In genomic region chr11:102246871-102247270, GRCm38 (mm10) we compare ENCODE assay signal across 20 mouse cellular contexts. TPM values are rescaled to one million over a fixed set of nuclear protein-coding genes. Genes with fewer than 3 reads are reported as not detected.
DNase-seq lines count a peak whose midpoint lies in the region; ATAC-seq and TF ChIP-seq lines count a peak whose summit lies in the region.
"Had no signal": no experiment of that assay in that cellular context is flagged by ENCODE, and none has a peak within 500 bp of the region (broad histone marks: within the 10 kb centered on the region; RNA-seq: fewer than 3 reads in every experiment).

No protein-coding gene starts in this region.

- peaks cover 10% of the 10 kb centered on the region for H3K27me3 ChIP-seq in liver, embryonic 14.5 days (ENCODE audit: control insufficient read depth, insufficient read depth, low read length)
- H3K27me3 ChIP-seq in liver, embryonic 11.5 days (replicated peaks; ENCODE audit: control insufficient read depth, insufficient read depth, low read length) = 0 out of 2 replicates have a peak, but pooled peaks cover 2% of the 10 kb centered on the region
- H3K27me3 ChIP-seq in G1E (ENCODE audit: insufficient read depth, low read length) = peaks cover 14% of the 10 kb centered on the region
- no peaks in the 10 kb centered on the region for H3K27me3 ChIP-seq in hindbrain, embryonic 13.5 days
- H3K27me3 ChIP-seq: embryonic facial prominence, embryonic 12.5 days; heart, embryonic 15.5 days; megakaryocyte, embryonic 14.5 days; neural tube, embryonic 15.5 days had no signal

- peaks cover 6% of the 10 kb centered on the region for H3K36me3 ChIP-seq in liver, embryonic 14.5 days (replicated peaks; ENCODE audit: control insufficient read depth, insufficient read depth, low read depth)
- H3K36me3 ChIP-seq in liver, embryonic 11.5 days (ENCODE audit: control insufficient read depth, insufficient read depth, low read length) = peaks cover 8% of the 10 kb centered on the region
- H3K36me3 ChIP-seq in G1E (replicated peaks) = peaks cover 16% of the 10 kb centered on the region
- no peaks in the 10 kb centered on the region for H3K36me3 ChIP-seq in macrophage (ENCODE audit: inconsistent target)
- H3K36me3 ChIP-seq in hindbrain, embryonic 13.5 days = no peaks in the 10 kb centered on the region
- H3K36me3 ChIP-seq: embryonic facial prominence, embryonic 12.5 days; neural tube, embryonic 15.5 days had no signal

- TF ChIP-seq CTCF in gastrocnemius, adult 2 months (IDR thresholded peaks at IDR 0.05) = peak; percentile 37; the same call in 1 of the 2 replicates
- peak; percentile 51 for TF ChIP-seq CTCF in liver, embryonic 14.5 days (IDR thresholded peaks at IDR 0.05; ENCODE audit: low read depth)
- TF ChIP-seq CTCF in G1E (IDR thresholded peaks at IDR 0.05; ENCODE audit: low read depth, low read length) = peak; percentile 5; the same call in 1 of the 2 replicates

- H3K27ac ChIP-seq in gastrocnemius, adult 2 months = no peak overlapping the region
- H3K27ac ChIP-seq in liver, embryonic 14.5 days = no peak overlapping the region
- no peak overlapping the region for H3K27ac ChIP-seq in liver, embryonic 11.5 days (ENCODE audit: low read depth, low read length)
- peak overlapping the region; percentile 94 for H3K27ac ChIP-seq in macrophage
- H3K27ac ChIP-seq in hindbrain, embryonic 13.5 days = no peak overlapping the region
- H3K27ac ChIP-seq: heart, embryonic 15.5 days; hindbrain, embryonic 14.5 days; liver, embryonic 15.5 days; neural tube, embryonic 15.5 days had no signal

- H3K4me2 ChIP-seq in liver, embryonic 14.5 days (ENCODE audit: low read depth) = no peak overlapping the region
- H3K4me2 ChIP-seq in liver, embryonic 11.5 days = no peak overlapping the region
- no peak overlapping the region for H3K4me2 ChIP-seq in hindbrain, embryonic 13.5 days
- H3K4me2 ChIP-seq: embryonic facial prominence, embryonic 12.5 days; heart, embryonic 15.5 days; hindbrain, embryonic 14.5 days; liver, embryonic 15.5 days; neural tube, embryonic 15.5 days had no signal

- H3K4me1 ChIP-seq in liver, embryonic 14.5 days (replicated peaks; ENCODE audit: control insufficient read depth in 2 of 2, insufficient read depth in 2 of 2, low read length in 1 of 2) = peaks cover 5 to 10% of the 10 kb centered on the region in 2 experiments
- peaks cover 17% of the 10 kb centered on the region for H3K4me1 ChIP-seq in liver, embryonic 11.5 days (replicated peaks; ENCODE audit: control insufficient read depth, insufficient read depth, low read length)
- H3K4me1 ChIP-seq in G1E (ENCODE audit: insufficient read depth, low read depth, low read length) = peaks cover 34% of the 10 kb centered on the region
- peaks cover 30% of the 10 kb centered on the region for H3K4me1 ChIP-seq in hindbrain, embryonic 13.5 days (replicated peaks)

- peaks cover 11% of the 10 kb centered on the region; the same call in 1 of the 2 replicates for H3K79me2 ChIP-seq in macrophage (ENCODE audit: inconsistent target)

- no peak for DNase-seq in gastrocnemius, adult 2 months
- no peak for DNase-seq in gastrocnemius, postnatal 10 days
- DNase-seq in liver, embryonic 14.5 days (ENCODE audit: low read depth in 3 of 3, low spot score in 3 of 3) = no peak
- no peak for DNase-seq in liver, embryonic 11.5 days (ENCODE audit: low spot score)
- DNase-seq in G1E (ENCODE audit: low spot score) = no peak
- DNase-seq in heart, adult 8-10 months (ENCODE audit: low spot score) = no peak
- DNase-seq: adrenal gland, postnatal 14 days; cerebellum, postnatal 14 days; gastrocnemius, postnatal 25 days; kidney, adult 9 months; retina, postnatal 1 day had no signal

- H3K4me3 ChIP-seq in gastrocnemius, adult 2 months = no peak overlapping the region
- H3K4me3 ChIP-seq in liver, embryonic 14.5 days (ENCODE audit: insufficient read depth in 1 of 2, low read depth in 2 of 2, low read length in 2 of 2) = no peak overlapping the region
- H3K4me3 ChIP-seq in liver, embryonic 11.5 days (ENCODE audit: low read depth, low read length) = no peak overlapping the region
- H3K4me3 ChIP-seq in G1E (ENCODE audit: low read depth, low read length) = no peak overlapping the region
- H3K4me3 ChIP-seq in macrophage (ENCODE audit: inconsistent target) = no peak overlapping the region
- H3K4me3 ChIP-seq in hindbrain, embryonic 13.5 days = no peak overlapping the region
- H3K4me3 ChIP-seq: embryonic facial prominence, embryonic 12.5 days; heart, embryonic 15.5 days; liver, embryonic 15.5 days; megakaryocyte, embryonic 14.5 days; neural tube, embryonic 15.5 days had no signal

- 74% methylated on average over 4 of the region's 4 CpGs for WGBS in liver, embryonic 14.5 days (ENCODE audit: insufficient replicate concordance)
- 87% methylated on average over 4 of the region's 4 CpGs for WGBS in liver, embryonic 11.5 days
- 86% methylated on average over 4 of the region's 4 CpGs for WGBS in macrophage (ENCODE audit: missing documents)
- WGBS in hindbrain, embryonic 13.5 days = 87% methylated on average over 4 of the region's 4 CpGs

- H3K9me3 ChIP-seq in liver, embryonic 14.5 days (ENCODE audit: control insufficient read depth, low read length) = no peaks in the 10 kb centered on the region
- no peaks in the 10 kb centered on the region for H3K9me3 ChIP-seq in liver, embryonic 11.5 days (ENCODE audit: control insufficient read depth, low read length)
- H3K9me3 ChIP-seq in G1E (replicated peaks) = no peaks in the 10 kb centered on the region
- no peaks in the 10 kb centered on the region for H3K9me3 ChIP-seq in hindbrain, embryonic 13.5 days
- H3K9me3 ChIP-seq: embryonic facial prominence, embryonic 12.5 days; liver, embryonic 15.5 days; neural tube, embryonic 15.5 days had no signal

- no peak overlapping the region for H3K9ac ChIP-seq in liver, embryonic 14.5 days (replicated peaks)
- H3K9ac ChIP-seq in liver, embryonic 11.5 days (ENCODE audit: low read depth, low read length) = no peak overlapping the region
- no peak overlapping the region for H3K9ac ChIP-seq in hindbrain, embryonic 13.5 days
- H3K9ac ChIP-seq: embryonic facial prominence, embryonic 12.5 days; heart, embryonic 15.5 days; hindbrain, embryonic 14.5 days; liver, embryonic 15.5 days; neural tube, embryonic 15.5 days had no signal

- no peak for ATAC-seq in liver, embryonic 14.5 days (ENCODE audit: insufficient read depth)
- no peak for ATAC-seq in liver, embryonic 11.5 days (replicated peaks; ENCODE audit: low FRiP score)
- no peak for ATAC-seq in G1E (ENCODE audit: extremely low read depth, insufficient number of reproducible peaks, low FRiP score, poor library complexity, severe bottlenecking)
- no peak for ATAC-seq in hindbrain, embryonic 13.5 days (ENCODE audit: low FRiP score)
- ATAC-seq: forebrain, embryonic 14.5 days had no signal

- intact Hi-C loops in gastrocnemius, adult 2 months (cut with DNase I) = no loop called here

- TF ChIP-seq EP300 in liver, embryonic 14.5 days (IDR thresholded peaks at IDR 0.05; ENCODE audit: low read depth) = no peak

RNA-seq across cellular contexts. Expression of gene BC030867, which starts 1.8 kb away (rescaled TPM):
- total RNA-seq in gastrocnemius, adult 2 months (2021) = not detected
- 1 to 10 TPM in 1 of 2 experiments, under 1 TPM in 1; 0.99 to 1.2 TPM for total RNA-seq in gastrocnemius, postnatal 10 days (2021)
- polyA plus RNA-seq in liver, embryonic 14.5 days (2012; rRNA removed) = 10.9 and 11.3 TPM in 2 replicates
- 10.8 and 13.2 TPM in 2 replicates for polyA plus RNA-seq in liver, embryonic 14.5 days (2014; fragmentation: Nextera tagmentation; extraction: Ambion mirVana)
- polyA plus RNA-seq in liver, embryonic 11.5 days (2014; fragmentation: Nextera tagmentation; extraction: Ambion mirVana) = 28.2 and 29.4 TPM in 2 replicates
- total RNA-seq in G1E (2014; fragmentation: Nextera tagmentation) = 42.5 and 45.0 TPM in 2 replicates
- 4.9 and 5.7 TPM in 2 replicates for total RNA-seq in G1E (2017)
- polyA plus RNA-seq in G1E (2012) = 5.4 and 10.1 TPM in 2 replicates
- total RNA-seq in macrophage (2018; cell fraction: chromatin; rRNA removed) = 1 to 10 TPM in 20 of 26 experiments, under 1 TPM in 5, not detected in 1; 0.41 to 8.4 (median 1.8) TPM
- 1 to 10 TPM in 7 of 26 experiments, under 1 TPM in 19; 0.08 to 1.6 (median 0.71) TPM for total RNA-seq in macrophage (2018; cell fraction: cytosol; rRNA removed)
- 1 to 10 TPM in 18 of 26 experiments, under 1 TPM in 7, not detected in 1; 0.31 to 9.6 (median 1.6) TPM for total RNA-seq in macrophage (2018; cell fraction: nucleus; rRNA removed)
- polyA plus RNA-seq in macrophage (2018) = 0.22 to 4.2 TPM (median 1.5 TPM) in 3 replicates
- under 1 TPM; 0.12 to 0.23 (median 0.18) TPM for total RNA-seq in heart, adult 8-10 months (2022)
- polyA plus RNA-seq in hindbrain, embryonic 13.5 days (2015; fragmentation: Nextera tagmentation; extraction: Ambion mirVana) = 3.8 TPM in 2 replicates
- total RNA-seq: gastrocnemius, postnatal 25 days had no signal

RNA-seq across cellular contexts. Expression of gene Hdac5, which starts 16.9 kb away (rescaled TPM):
- total RNA-seq in gastrocnemius, adult 2 months (2021) = 10 to 100 TPM; 78.3 to 78.7 TPM
- 10 to 100 TPM; 68.5 to 86.9 TPM for total RNA-seq in gastrocnemius, postnatal 10 days (2021)
- 8.8 and 10.0 TPM in 2 replicates for polyA plus RNA-seq in liver, embryonic 14.5 days (2012; rRNA removed)
- 6.4 and 7.3 TPM in 2 replicates for polyA plus RNA-seq in liver, embryonic 14.5 days (2014; fragmentation: Nextera tagmentation; extraction: Ambion mirVana)
- 23.8 and 26.0 TPM in 2 replicates for polyA plus RNA-seq in liver, embryonic 11.5 days (2014; fragmentation: Nextera tagmentation; extraction: Ambion mirVana)
- total RNA-seq in G1E (2014; fragmentation: Nextera tagmentation) (20.5 and 30.7 TPM in 2 replicates), G1E (2017) (24.0 and 24.4 TPM in 2 replicates)
- polyA plus RNA-seq in G1E (2012) (42.8 and 48.2 TPM in 2 replicates), macrophage (2018) (31.9 to 58.0 TPM (median 47.9 TPM) in 3 replicates)
- 100 to 1,000 TPM in 13 of 26 experiments, 10 to 100 TPM in 13; 10.5 to 341 (median 94.0) TPM for total RNA-seq in macrophage (2018; cell fraction: chromatin; rRNA removed)
- total RNA-seq in macrophage (2018; cell fraction: cytosol; rRNA removed) = 10 to 100 TPM; 24.5 to 71.8 (median 47.2) TPM
- 100 to 1,000 TPM in 7 of 26 experiments, 10 to 100 TPM in 19; 11.4 to 146 (median 63.2) TPM for total RNA-seq in macrophage (2018; cell fraction: nucleus; rRNA removed)
- total RNA-seq in heart, adult 8-10 months (2022) = 100 to 1,000 TPM; 114 to 136 (median 121) TPM
- polyA plus RNA-seq in hindbrain, embryonic 13.5 days (2015; fragmentation: Nextera tagmentation; extraction: Ambion mirVana) = 82.0 and 85.4 TPM in 2 replicates

RNA-seq across cellular contexts. Expression of gene Asb16, which starts 21.7 kb away (rescaled TPM):
- 10 to 100 TPM; 78.2 to 80.4 TPM for total RNA-seq in gastrocnemius, adult 2 months (2021)
- 10 to 100 TPM; 48.7 to 54.4 TPM for total RNA-seq in gastrocnemius, postnatal 10 days (2021)
- 0.39 and 0.44 TPM in 2 replicates for polyA plus RNA-seq in liver, embryonic 14.5 days (2012; rRNA removed)
- 0.05 and 0.08 TPM in 2 replicates for polyA plus RNA-seq in liver, embryonic 14.5 days (2014; fragmentation: Nextera tagmentation; extraction: Ambion mirVana)
- 0.05 and 0.12 TPM in 2 replicates for polyA plus RNA-seq in liver, embryonic 11.5 days (2014; fragmentation: Nextera tagmentation; extraction: Ambion mirVana)
- total RNA-seq in G1E (2014; fragmentation: Nextera tagmentation) (not detected in 2 replicates), G1E (2017) (0.05 TPM in 1 of 2 replicates, not detected in the other)
- polyA plus RNA-seq in G1E (2012) (not detected in 2 replicates), macrophage (2018) (not detected in 3 replicates)
- total RNA-seq in macrophage (2018; cell fraction: chromatin; rRNA removed) = not detected
- total RNA-seq in macrophage (2018; cell fraction: cytosol; rRNA removed) = under 1 TPM in 2 of 26 experiments, not detected in 24; 0.04 to 0.09 TPM
- not detected for total RNA-seq in macrophage (2018; cell fraction: nucleus; rRNA removed)
- 1 to 10 TPM; 1.3 to 1.6 (median 1.5) TPM for total RNA-seq in heart, adult 8-10 months (2022)
- not detected in 2 replicates for polyA plus RNA-seq in hindbrain, embryonic 13.5 days (2015; fragmentation: Nextera tagmentation; extraction: Ambion mirVana)
- polyA plus RNA-seq: forebrain, embryonic 14.5 days had no signal

RNA-seq across cellular contexts. Expression of gene Tmub2, which starts 37.9 kb away (rescaled TPM):
- 10 to 100 TPM; 13.9 to 15.7 TPM for total RNA-seq in gastrocnemius, adult 2 months (2021)
- 10 to 100 TPM; 15.7 to 18.9 TPM for total RNA-seq in gastrocnemius, postnatal 10 days (2021)
- 19.1 and 19.8 TPM in 2 replicates for polyA plus RNA-seq in liver, embryonic 14.5 days (2012; rRNA removed)
- 19.3 and 24.7 TPM in 2 replicates for polyA plus RNA-seq in liver, embryonic 14.5 days (2014; fragmentation: Nextera tagmentation; extraction: Ambion mirVana)
- polyA plus RNA-seq in liver, embryonic 11.5 days (2014; fragmentation: Nextera tagmentation; extraction: Ambion mirVana) = 41.6 and 44.8 TPM in 2 replicates
- total RNA-seq in G1E (2014; fragmentation: Nextera tagmentation) (17.9 and 24.4 TPM in 2 replicates), G1E (2017) (30.3 and 32.4 TPM in 2 replicates)
- polyA plus RNA-seq in G1E (2012) (27.2 and 27.6 TPM in 2 replicates), macrophage (2018) (30.1 to 47.5 TPM (median 30.9 TPM) in 3 replicates)
- total RNA-seq in macrophage (2018; cell fraction: chromatin; rRNA removed) = 10 to 100 TPM in 25 of 26 experiments, 1 to 10 TPM in 1; 6.5 to 31.2 (median 20.5) TPM
- total RNA-seq in macrophage (2018; cell fraction: cytosol; rRNA removed) = 10 to 100 TPM; 30.1 to 49.7 (median 43.3) TPM
- 10 to 100 TPM; 18.7 to 61.6 (median 41.7) TPM for total RNA-seq in macrophage (2018; cell fraction: nucleus; rRNA removed)
- total RNA-seq in heart, adult 8-10 months (2022) = 10 to 100 TPM; 27.0 to 28.1 (median 27.6) TPM
- 81.3 and 82.8 TPM in 2 replicates for polyA plus RNA-seq in hindbrain, embryonic 13.5 days (2015; fragmentation: Nextera tagmentation; extraction: Ambion mirVana)

RNA-seq across cellular contexts. Expression of gene Atxn7l3, which starts 49.6 kb away (rescaled TPM):
- total RNA-seq in gastrocnemius, adult 2 months (2021) = 10 to 100 TPM; 12.0 to 12.6 TPM
- total RNA-seq in gastrocnemius, postnatal 10 days (2021) = 10 to 100 TPM; 20.8 to 25.5 TPM
- polyA plus RNA-seq in liver, embryonic 14.5 days (2012; rRNA removed) = 11.0 and 11.6 TPM in 2 replicates
- 3.6 and 4.7 TPM in 2 replicates for polyA plus RNA-seq in liver, embryonic 14.5 days (2014; fragmentation: Nextera tagmentation; extraction: Ambion mirVana)
- 11.4 and 14.7 TPM in 2 replicates for polyA plus RNA-seq in liver, embryonic 11.5 days (2014; fragmentation: Nextera tagmentation; extraction: Ambion mirVana)
- 24.4 and 29.9 TPM in 2 replicates for total RNA-seq in G1E (2014; fragmentation: Nextera tagmentation)
- 24.0 and 24.7 TPM in 2 replicates for total RNA-seq in G1E (2017)
- polyA plus RNA-seq in G1E (2012) = 60.0 and 65.2 TPM in 2 replicates
- total RNA-seq in macrophage (2018; cell fraction: chromatin; rRNA removed) = 10 to 100 TPM; 14.4 to 80.8 (median 50.6) TPM
- 10 to 100 TPM; 26.2 to 49.2 (median 39.8) TPM for total RNA-seq in macrophage (2018; cell fraction: cytosol; rRNA removed)
- total RNA-seq in macrophage (2018; cell fraction: nucleus; rRNA removed) = 10 to 100 TPM; 27.4 to 81.9 (median 56.8) TPM
- polyA plus RNA-seq in macrophage (2018) = 14.9 to 36.0 TPM (median 29.4 TPM) in 3 replicates
- 10 to 100 TPM; 17.7 to 21.1 (median 20.1) TPM for total RNA-seq in heart, adult 8-10 months (2022)
- 29.2 and 29.9 TPM in 2 replicates for polyA plus RNA-seq in hindbrain, embryonic 13.5 days (2015; fragmentation: Nextera tagmentation; extraction: Ambion mirVana)
